Mouse (Mus musculus): ENCODE measurements around the gene Shisal2b. TPM values are rescaled to one million over a fixed set of nuclear protein-coding genes. Genes with fewer than 3 reads are reported as not detected.

Gene Shisal2b
- total RNA-seq, 1 experiment from 2014 or later, result not detected

GRCm38 (mm10) chr13:104816635-104817571 is 46.8 kb downstream of the Shisal2b start, which contains the start of gene Cwc27:
Gene Cwc27, minus strand, starts transcription at chr13:104817142.
- peak; percentile 85 for DNase-seq

GRCm38 (mm10) chr13:104816270-104816634 is 47.4 kb downstream of the Shisal2b start:
- no peak for DNase-seq

DNA sequence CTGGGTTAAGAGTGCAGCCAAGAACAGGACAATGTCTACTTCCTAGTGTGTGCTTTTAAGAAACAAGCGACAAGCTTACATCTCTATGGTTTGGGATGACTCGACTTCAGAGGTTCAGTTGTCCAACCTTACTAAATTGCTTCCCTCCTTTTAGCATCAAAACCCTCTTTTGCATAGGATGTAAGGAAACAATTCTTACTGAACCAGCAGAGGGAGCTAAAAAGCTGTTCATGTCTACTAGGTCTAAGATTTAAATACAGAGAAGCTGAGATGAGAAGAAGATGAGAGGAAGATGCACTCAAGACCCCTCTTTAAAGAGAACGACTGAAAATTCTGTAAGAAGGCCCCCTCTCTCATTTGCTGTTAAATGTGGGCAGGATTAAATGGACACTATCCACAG is 58.0 kb downstream of the Shisal2b start:
- DNase-seq, result no peak

DNA sequence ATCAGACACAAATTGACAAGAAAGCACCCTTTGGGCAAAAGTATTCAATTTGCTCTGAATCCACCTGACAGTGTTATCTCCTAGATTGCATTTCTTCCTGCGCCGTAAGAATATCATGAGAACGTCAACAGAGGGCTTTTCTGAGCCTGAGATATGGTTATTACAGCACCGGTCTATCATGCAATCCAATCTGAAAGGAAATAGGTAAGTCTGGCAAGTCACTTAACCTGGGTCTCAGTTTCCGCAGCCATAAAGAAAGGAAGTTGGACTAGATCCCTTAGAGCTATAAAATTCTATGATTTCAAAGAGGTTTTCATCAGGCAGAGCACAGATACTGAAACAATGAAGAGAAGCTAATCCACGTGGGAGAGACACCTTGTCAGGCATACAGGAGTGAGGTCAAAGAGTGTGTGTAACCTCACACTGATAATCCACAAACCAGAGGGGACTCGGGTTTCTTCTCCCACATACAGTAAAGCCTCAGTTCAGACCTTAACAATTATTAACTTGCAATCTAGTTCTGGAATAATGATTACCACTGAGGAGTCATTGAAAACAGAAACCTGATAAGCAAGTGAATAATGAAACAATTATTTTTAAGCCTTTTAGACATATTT is 64.0 kb downstream of the Shisal2b start:
- DNase-seq, result no peak

DNA sequence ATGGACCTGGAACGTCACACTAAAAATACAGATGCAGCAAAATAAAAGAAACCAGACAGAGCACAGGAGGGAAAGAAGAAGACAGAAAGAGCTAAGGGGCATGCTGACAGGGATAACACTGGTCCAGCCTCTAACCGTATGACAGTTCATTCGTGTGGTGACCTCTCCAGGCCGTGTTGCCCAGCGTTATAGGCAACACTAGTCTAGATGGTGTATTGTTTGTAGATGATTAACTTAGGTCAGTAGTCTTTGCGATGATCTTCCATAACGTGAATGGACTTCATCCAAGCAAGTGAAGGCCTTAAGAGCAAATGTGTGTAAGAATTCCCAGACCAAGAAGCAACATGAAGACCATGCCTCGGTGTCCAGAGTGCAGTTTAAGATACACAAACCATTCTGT is 64.6 kb downstream of the Shisal2b start:
- no peak for DNase-seq

Other genes with a start within 250 kb of the Shisal2b start
- gene Srek1ip1, start 71.4 kb downstream of the Shisal2b start, total RNA-seq (2021), result 21.6 and 25.6 TPM in 2 replicates
- gene Cwc27, start 46.8 kb downstream of the Shisal2b start, total RNA-seq (2021), result 15.0 and 19.4 TPM in 2 replicates
- 1.3 and 1.8 TPM in 2 replicates for gene Rgs7bp, start 191.0 kb upstream of the Shisal2b start, total RNA-seq (2021)
- not detected in 2 replicates for gene 4933425L06Rik, start 218.2 kb upstream of the Shisal2b start, total RNA-seq (2021)